18 mouse cellular contexts compared by ENCODE assay signal in genomic region chr9:123430973-123431372, GRCm38 (mm10). TPM values are rescaled to one million over a fixed set of nuclear protein-coding genes. Genes with fewer than 3 reads are reported as not detected.
DNase-seq lines count a peak whose midpoint lies in the region; ATAC-seq and TF ChIP-seq lines count a peak whose summit lies in the region.
"Had no signal": no experiment of that assay in that cellular context is flagged by ENCODE, and none has a peak within 500 bp of the region (broad histone marks: within the 10 kb centered on the region; RNA-seq: fewer than 3 reads in every experiment).

No protein-coding gene starts in this region.

- ATAC-seq in midbrain, embryonic 14.5 days (ENCODE audit: low FRiP score, low TSS enrichment): no peak
- ATAC-seq in midbrain, embryonic 13.5 days: no peak
- ATAC-seq: inflammation-experienced regulatory T-cells, adult 6 months; midbrain, embryonic 15.5 days had no signal

- H3K4me3 ChIP-seq in heart, embryonic 10.5 days: no peak overlapping the region
- no peak overlapping the region for H3K4me3 ChIP-seq in midbrain, embryonic 14.5 days (replicated peaks; ENCODE audit: low read depth, low read length)
- no peak overlapping the region for H3K4me3 ChIP-seq in midbrain, embryonic 13.5 days (replicated peaks)
- H3K4me3 ChIP-seq in olfactory bulb, adult 2 months (ENCODE audit: insufficient read depth, low read depth, low read length): no peak overlapping the region
- H3K4me3 ChIP-seq: embryonic facial prominence, embryonic 13.5 days; forebrain, embryonic 10.5 days; midbrain, embryonic 15.5 days had no signal

- no peak overlapping the region for H3K4me2 ChIP-seq in midbrain, embryonic 14.5 days (ENCODE audit: low read length)
- no peak overlapping the region for H3K4me2 ChIP-seq in midbrain, embryonic 13.5 days (replicated peaks)
- H3K4me2 ChIP-seq: embryonic facial prominence, embryonic 13.5 days; midbrain, embryonic 15.5 days had no signal

- H3K9me3 ChIP-seq in heart, embryonic 10.5 days: no peaks in the 10 kb centered on the region
- H3K9me3 ChIP-seq in midbrain, embryonic 14.5 days (ENCODE audit: control insufficient read depth, low read length): no peaks in the 10 kb centered on the region
- no peaks in the 10 kb centered on the region for H3K9me3 ChIP-seq in midbrain, embryonic 13.5 days
- H3K9me3 ChIP-seq: embryonic facial prominence, embryonic 13.5 days; forebrain, embryonic 10.5 days; midbrain, embryonic 15.5 days had no signal

- H3K27ac ChIP-seq in heart, embryonic 10.5 days: no peak overlapping the region
- H3K27ac ChIP-seq in midbrain, embryonic 14.5 days (replicated peaks; ENCODE audit: low read depth, low read length): no peak overlapping the region
- no peak overlapping the region for H3K27ac ChIP-seq in midbrain, embryonic 13.5 days
- peak overlapping the region; percentile 46 for H3K27ac ChIP-seq in olfactory bulb, adult 2 months (ENCODE audit: insufficient read depth, low read depth, low read length)
- H3K27ac ChIP-seq: embryonic facial prominence, embryonic 13.5 days; forebrain, embryonic 10.5 days; liver, embryonic 14.5 days; midbrain, embryonic 15.5 days had no signal

- TF ChIP-seq CTCF in olfactory bulb, adult 2 months (IDR thresholded peaks at IDR 0.05; ENCODE audit: insufficient read depth, low read depth, low read length): no peak

- no peak for TF ChIP-seq POLR2A in olfactory bulb, adult 2 months (IDR thresholded peaks at IDR 0.05; ENCODE audit: insufficient read depth, low read depth, low read length)

- DNase-seq in heart, adult 11 months: peak; percentile 82
- no peak for DNase-seq in heart, embryonic 10.5 days (ENCODE audit: low spot score)
- DNase-seq in midbrain, embryonic 14.5 days: peak; percentile 9
- peak; percentile 56 for DNase-seq in lung, postnatal 10 days
- no peak for DNase-seq in layer of hippocampus, adult 9-11 months
- DNase-seq in thymus, postnatal 4 days: no peak
- DNase-seq: adrenal gland, postnatal 36 days; cerebellum, postnatal 36 days; heart, postnatal 10 days; kidney, postnatal 14 days; right cerebral cortex, postnatal 14 days had no signal

- no peaks in the 10 kb centered on the region for H3K4me1 ChIP-seq in heart, embryonic 10.5 days
- H3K4me1 ChIP-seq in midbrain, embryonic 14.5 days (ENCODE audit: control insufficient read depth, insufficient read depth, low read length): no peaks in the 10 kb centered on the region
- H3K4me1 ChIP-seq in midbrain, embryonic 13.5 days (replicated peaks): no peaks in the 10 kb centered on the region
- 0 out of 2 replicates have a peak, but pooled peaks cover 3% of the 10 kb centered on the region for H3K4me1 ChIP-seq in olfactory bulb, adult 2 months (ENCODE audit: control insufficient read depth, insufficient read depth, low read length)
- H3K4me1 ChIP-seq: embryonic facial prominence, embryonic 13.5 days; forebrain, embryonic 10.5 days; midbrain, embryonic 15.5 days had no signal

- H3K36me3 ChIP-seq in heart, embryonic 10.5 days: peaks cover 2% of the 10 kb centered on the region; the same call in 1 of the 2 replicates
- H3K36me3 ChIP-seq in midbrain, embryonic 14.5 days (ENCODE audit: control insufficient read depth, insufficient read depth, low read length): peaks cover 36% of the 10 kb centered on the region
- H3K36me3 ChIP-seq in midbrain, embryonic 13.5 days: peaks cover 21% of the 10 kb centered on the region
- H3K36me3 ChIP-seq: midbrain, embryonic 15.5 days had no signal

- no peaks in the 10 kb centered on the region for H3K27me3 ChIP-seq in heart, embryonic 10.5 days (ENCODE audit: insufficient read depth, poor library complexity, severe bottlenecking)
- no peaks in the 10 kb centered on the region for H3K27me3 ChIP-seq in midbrain, embryonic 14.5 days (ENCODE audit: control insufficient read depth, insufficient read depth, low read length)
- H3K27me3 ChIP-seq in midbrain, embryonic 13.5 days: no peaks in the 10 kb centered on the region
- H3K27me3 ChIP-seq: embryonic facial prominence, embryonic 13.5 days; midbrain, embryonic 15.5 days had no signal

- H3K9ac ChIP-seq in midbrain, embryonic 14.5 days (replicated peaks; ENCODE audit: low read length): no peak overlapping the region
- H3K9ac ChIP-seq in midbrain, embryonic 13.5 days (replicated peaks): no peak overlapping the region
- H3K9ac ChIP-seq: embryonic facial prominence, embryonic 13.5 days; liver, embryonic 14.5 days; midbrain, embryonic 15.5 days had no signal

RNA-seq across cellular contexts. Expression of gene Limd1, which starts 47.5 kb away (rescaled TPM):
- polyA plus RNA-seq in heart, embryonic 10.5 days (2016; fragmentation: Nextera tagmentation; extraction: Ambion mirVana): 39.0 and 39.2 TPM in 2 replicates
- 11.8 and 16.4 TPM in 2 replicates for polyA plus RNA-seq in midbrain, embryonic 14.5 days (2014; fragmentation: Nextera tagmentation; extraction: Ambion mirVana)
- 20.3 and 22.7 TPM in 2 replicates for polyA plus RNA-seq in midbrain, embryonic 13.5 days (2015; fragmentation: Nextera tagmentation; extraction: Ambion mirVana)
- polyA plus RNA-seq in olfactory bulb, adult 2 months (2012; ENCODE audit: insufficient read depth, insufficient read length, low replicate concordance, missing spikeins): not detected in 2 replicates

Comparison
In these comparisons a context has a peak if more than half of its experiments do, and no peak if none do; other contexts are left out.
1. DNase-seq: peak in heart, adult 11 months (single experiment), midbrain, embryonic 14.5 days (single experiment) and lung, postnatal 10 days (single experiment); none in heart, embryonic 10.5 days (single experiment), layer of hippocampus, adult 9-11 months (single experiment) and thymus, postnatal 4 days (single experiment).
2. RNA of gene Limd1, which starts 47.5 kb away (polyA plus RNA-seq): 39.0 to 39.2 TPM in heart, embryonic 10.5 days, 20.3 to 22.7 TPM in midbrain, embryonic 13.5 days and 11.8 to 16.4 TPM in midbrain, embryonic 14.5 days; not detected in olfactory bulb, adult 2 months; every median in the first group is over 10 times any median in the second.